Mouse (Mus musculus): ENCODE measurements around the gene Ppp4r3b. TPM values are rescaled to one million over a fixed set of nuclear protein-coding genes. Genes with fewer than 3 reads are reported as not detected.

Gene Ppp4r3b
- total RNA-seq (2021) = 10 to 100 TPM; 23.6 to 25.0 TPM
- long read RNA-seq, experiment 1, partial matches to known transcripts = 1 of 5 reads
- long read RNA-seq, experiment 1, other reads (novel, unspliced or antisense) = 3 of 5 reads
- long read RNA-seq, experiment 2, full-length matches to known transcripts = 6 of 8 reads
- long read RNA-seq, experiment 2, partial matches to known transcripts = 0 of 8 reads
- long read RNA-seq, experiment 2, other reads (novel, unspliced or antisense) = 2 of 8 reads

- peak; percentile 98 for DNase-seq
These were observed at the start of gene Ppp4r3b for GRCm38 (mm10) chr11:29172563-29173124. TSS of gene Ppp4r3b (plus strand) at chr11:29172890.

- DNase-seq = no peak
These were observed 42.8 kb upstream of the Ppp4r3b start for GRCm38 (mm10) chr11:29129862-29130384.

GRCm38 (mm10) chr11:29130385-29131355, 42.0 kb upstream of the Ppp4r3b start, which contains the start of gene Pnpt1:
TSS of gene Pnpt1 (plus strand) at chr11:29130744.
- DNase-seq = peak; percentile 88

GRCm38 (mm10) chr11:29140671-29141070, 32.0 kb upstream of the Ppp4r3b start:
- no peak for DNase-seq

GRCm38 (mm10) chr11:29148901-29149300, 23.8 kb upstream of the Ppp4r3b start:
- DNase-seq = no peak

GRCm38 (mm10) chr11:29163569-29163968, 9.1 kb upstream of the Ppp4r3b start:
- DNase-seq = no peak

- DNase-seq = peak; percentile 11
These were observed 715 bp upstream of the Ppp4r3b start for GRCm38 (mm10) chr11:29171959-29172391.

GRCm38 (mm10) chr11:29173125-29173631, 488 bp downstream of the Ppp4r3b start:
- DNase-seq = no peak

- DNase-seq = no peak
These were observed 1.2 kb downstream of the Ppp4r3b start for GRCm38 (mm10) chr11:29173706-29174436.

GRCm38 (mm10) chr11:29179319-29179718, 6.6 kb downstream of the Ppp4r3b start:
- DNase-seq = no peak

- peak; percentile 4 for DNase-seq
These were observed 8.0 kb downstream of the Ppp4r3b start for GRCm38 (mm10) chr11:29180657-29181056.

GRCm38 (mm10) chr11:29181751-29182150, 9.1 kb downstream of the Ppp4r3b start:
- DNase-seq = peak; percentile 8

- no peak for DNase-seq
These were observed 16.3 kb downstream of the Ppp4r3b start for GRCm38 (mm10) chr11:29188981-29189380.

GRCm38 (mm10) chr11:29203653-29204052, 31.0 kb downstream of the Ppp4r3b start:
- DNase-seq = no peak

GRCm38 (mm10) chr11:29209774-29210173, 37.1 kb downstream of the Ppp4r3b start:
- DNase-seq = no peak

GRCm38 (mm10) chr11:29216196-29216595, 43.5 kb downstream of the Ppp4r3b start:
- no peak for DNase-seq

GRCm38 (mm10) chr11:29219055-29219454, 46.4 kb downstream of the Ppp4r3b start:
- no peak for DNase-seq

- DNase-seq = no peak
These were observed 49.6 kb downstream of the Ppp4r3b start for GRCm38 (mm10) chr11:29222310-29222709.

GRCm38 (mm10) chr11:29224754-29225153, 52.1 kb downstream of the Ppp4r3b start:
- no peak for DNase-seq

GRCm38 (mm10) chr11:29228957-29229356, 56.3 kb downstream of the Ppp4r3b start:
- DNase-seq = no peak

GRCm38 (mm10) chr11:29233569-29233968, 60.9 kb downstream of the Ppp4r3b start:
- no peak for DNase-seq

GRCm38 (mm10) chr11:29237364-29237763, 64.7 kb downstream of the Ppp4r3b start:
- DNase-seq = no peak
